Mouse (Mus musculus): ENCODE results near the gene Ttyh1. TPM values are rescaled to one million over a fixed set of nuclear protein-coding genes. Genes with fewer than 3 reads are reported as not detected.

Gene Ttyh1
- polyA plus RNA-seq, 1 experiment from 2014 or later, result 141 TPM

- ATAC-seq (ENCODE audit: low read depth), result no peak
- Histone ChIP-seq H3K4me2 (no peak overlapping the region), H3K27me3 (no peaks in the 10 kb centered on the region), H3K27ac (replicated peaks) (no peak overlapping the region), H3K36me3 (no peaks in the 10 kb centered on the region), H3K4me1 (replicated peaks) (no peaks in the 10 kb centered on the region), H3K9me3 (no peaks in the 10 kb centered on the region), H3K9ac (no peak overlapping the region), H3K4me3 (no peak overlapping the region)
- 68% methylated on average over 2 of the region's 2 CpGs for WGBS
These were observed 20.9 kb upstream of the Ttyh1 start for GRCm38 (mm10) chr7:4098301-4098700.

- no peaks in the 10 kb centered on the region for H3K27me3 ChIP-seq
- 74% methylated on average over 2 of the region's 2 CpGs for WGBS
- H3K4me2 ChIP-seq, result no peak overlapping the region
These were observed 20.4 kb upstream of the Ttyh1 start for GRCm38 (mm10) chr7:4098832-4099231.

GRCm38 (mm10) chr7:4101144-4101543 is 18.1 kb upstream of the Ttyh1 start:
- no peak overlapping the region for H3K27ac ChIP-seq (replicated peaks)
- no peaks in the 10 kb centered on the region for H3K4me1 ChIP-seq (replicated peaks)
- no peak overlapping the region for H3K9ac ChIP-seq
- no peaks in the 10 kb centered on the region for H3K27me3 ChIP-seq
- WGBS, result 85% methylated on average over 5 of the region's 5 CpGs
- H3K9me3 ChIP-seq, result no peaks in the 10 kb centered on the region
- H3K4me2 ChIP-seq, result no peak overlapping the region
- H3K36me3 ChIP-seq, result no peaks in the 10 kb centered on the region
- H3K4me3 ChIP-seq, result no peak overlapping the region
- ATAC-seq (ENCODE audit: low read depth), result no peak

More at GRCm38 (mm10) chr7:4098832-4099231, 20.4 kb upstream of the Ttyh1 start:
- Histone ChIP-seq H3K4me1 (replicated peaks) (no peaks in the 10 kb centered on the region), H3K9me3 (no peaks in the 10 kb centered on the region), H3K36me3 (no peaks in the 10 kb centered on the region), H3K9ac (no peak overlapping the region), H3K4me3 (no peak overlapping the region), H3K27ac (replicated peaks) (no peak overlapping the region)
- no peak for ATAC-seq (ENCODE audit: low read depth)

GRCm38 (mm10) chr7:4103411-4103810 is 15.8 kb upstream of the Ttyh1 start:
- Histone ChIP-seq H3K9ac (no peak overlapping the region), H3K4me3 (no peak overlapping the region), H3K36me3 (no peaks in the 10 kb centered on the region), H3K4me2 (no peak overlapping the region), H3K4me1 (replicated peaks) (no peaks in the 10 kb centered on the region), H3K27me3 (no peaks in the 10 kb centered on the region), H3K9me3 (no peaks in the 10 kb centered on the region), H3K27ac (replicated peaks) (no peak overlapping the region)
- peak; percentile 43; the same call in 1 of the 2 replicates for ATAC-seq (ENCODE audit: low read depth)
- 18% methylated on average over 4 of the region's 4 CpGs for WGBS

GRCm38 (mm10) chr7:4111766-4112165 is 7.4 kb upstream of the Ttyh1 start:
- Histone ChIP-seq H3K9me3 (no peaks in the 10 kb centered on the region), H3K27ac (replicated peaks) (no peak overlapping the region), H3K36me3 (no peaks in the 10 kb centered on the region), H3K4me1 (replicated peaks) (no peaks in the 10 kb centered on the region), H3K4me2 (no peak overlapping the region), H3K9ac (no peak overlapping the region), H3K4me3 (no peak overlapping the region), H3K27me3 (no peaks in the 10 kb centered on the region)
- ATAC-seq (ENCODE audit: low read depth), result no peak
- WGBS, result 52% methylated on average over 3 of the region's 3 CpGs

GRCm38 (mm10) chr7:4117050-4117814 is 2.0 kb upstream of the Ttyh1 start:
- no peak overlapping the region for H3K4me3 ChIP-seq
- 53% methylated on average over 8 of the region's 8 CpGs for WGBS

GRCm38 (mm10) chr7:4119976-4120921 is 1.0 kb downstream of the Ttyh1 start:
- H3K9ac ChIP-seq, result peak overlapping the region; percentile 92
- WGBS, result 5% methylated on average over 19 of the region's 19 CpGs
- H3K9me3 ChIP-seq, result no peaks in the 10 kb centered on the region
- peak overlapping the region; percentile 90 for H3K27ac ChIP-seq (replicated peaks)
- peak overlapping the region; percentile 74 for H3K4me2 ChIP-seq
- no peaks in the 10 kb centered on the region for H3K27me3 ChIP-seq
- ATAC-seq (ENCODE audit: low read depth), result peak; percentile 1; the same call in 1 of the 2 replicates
- H3K36me3 ChIP-seq, result no peaks in the 10 kb centered on the region
- H3K4me3 ChIP-seq, result peak overlapping the region; percentile 70
- peaks cover 72% of the 10 kb centered on the region for H3K4me1 ChIP-seq (replicated peaks)

More at GRCm38 (mm10) chr7:4117050-4117814, 2.0 kb upstream of the Ttyh1 start:
- Histone ChIP-seq H3K9me3 (no peaks in the 10 kb centered on the region), H3K4me2 (no peak overlapping the region), H3K4me1 (replicated peaks) (peaks cover 43% of the 10 kb centered on the region), H3K27ac (replicated peaks) (peak overlapping the region; percentile 24; the same call in 1 of the 2 replicates), H3K27me3 (no peaks in the 10 kb centered on the region), H3K9ac (no peak overlapping the region), H3K36me3 (no peaks in the 10 kb centered on the region)
- ATAC-seq (ENCODE audit: low read depth), result no peak

- 35% methylated on average over 11 of the region's 11 CpGs for WGBS
- peak overlapping the region; percentile 74 for H3K4me2 ChIP-seq
- peak overlapping the region; percentile 70 for H3K4me3 ChIP-seq
- peaks cover 89% of the 10 kb centered on the region for H3K4me1 ChIP-seq (replicated peaks)
- H3K9ac ChIP-seq, result peak overlapping the region; percentile 92
- H3K9me3 ChIP-seq, result no peaks in the 10 kb centered on the region
- H3K36me3 ChIP-seq, result peaks cover 10% of the 10 kb centered on the region
- no peak for ATAC-seq (ENCODE audit: low read depth)
- H3K27ac ChIP-seq (replicated peaks), result peak overlapping the region; percentile 90
- no peaks in the 10 kb centered on the region for H3K27me3 ChIP-seq
These were observed 3.0 kb downstream of the Ttyh1 start for GRCm38 (mm10) chr7:4122076-4122768.

GRCm38 (mm10) chr7:4122783-4123182 is 3.6 kb downstream of the Ttyh1 start:
- Histone ChIP-seq H3K4me3 (peak overlapping the region; percentile 70), H3K9me3 (no peaks in the 10 kb centered on the region), H3K36me3 (peaks cover 16% of the 10 kb centered on the region), H3K9ac (peak overlapping the region; percentile 92), H3K4me2 (peak overlapping the region; percentile 74), H3K27ac (replicated peaks) (peak overlapping the region; percentile 90), H3K27me3 (no peaks in the 10 kb centered on the region), H3K4me1 (replicated peaks) (peaks cover 86% of the 10 kb centered on the region)
- ATAC-seq (ENCODE audit: low read depth), result no peak
- WGBS, result 77% methylated on average over 10 of the region's 10 CpGs

GRCm38 (mm10) chr7:4123732-4124131 is 4.5 kb downstream of the Ttyh1 start:
- no peaks in the 10 kb centered on the region for H3K9me3 ChIP-seq
- H3K36me3 ChIP-seq, result peaks cover 25% of the 10 kb centered on the region
- H3K9ac ChIP-seq, result peak overlapping the region; percentile 54
- peak overlapping the region; percentile 74 for H3K4me2 ChIP-seq
- ATAC-seq (ENCODE audit: low read depth), result peak; percentile 82
- peaks cover 86% of the 10 kb centered on the region for H3K4me1 ChIP-seq (replicated peaks)
- no peaks in the 10 kb centered on the region for H3K27me3 ChIP-seq
- H3K4me3 ChIP-seq, result peak overlapping the region; percentile 29; the same call in 1 of the 2 replicates
- WGBS, result 6% methylated on average over 1 of the region's 1 CpGs
- H3K27ac ChIP-seq (replicated peaks), result peak overlapping the region; percentile 90

- Histone ChIP-seq H3K4me3 (peak overlapping the region; percentile 29), H3K27ac (replicated peaks) (peak overlapping the region; percentile 90), H3K27me3 (no peaks in the 10 kb centered on the region), H3K9ac (peak overlapping the region; percentile 54), H3K4me2 (peak overlapping the region; percentile 74), H3K36me3 (peaks cover 28% of the 10 kb centered on the region), H3K9me3 (no peaks in the 10 kb centered on the region), H3K4me1 (replicated peaks) (peaks cover 82% of the 10 kb centered on the region)
- peak; percentile 83 for ATAC-seq (ENCODE audit: low read depth)
- 1% methylated on average over 10 of the region's 10 CpGs for WGBS
These were observed 5.1 kb downstream of the Ttyh1 start for GRCm38 (mm10) chr7:4124315-4124759.

Measured in neural tube, embryonic 13.5 days (tissue).